Mouse (Mus musculus): ENCODE measurements around the gene Git2. TPM values are rescaled to one million over a fixed set of nuclear protein-coding genes. Genes with fewer than 3 reads are reported as not detected.

Gene Git2
- total RNA-seq, 2 experiments from 2014 or later: 17.3 to 20.1 TPM

DNA sequence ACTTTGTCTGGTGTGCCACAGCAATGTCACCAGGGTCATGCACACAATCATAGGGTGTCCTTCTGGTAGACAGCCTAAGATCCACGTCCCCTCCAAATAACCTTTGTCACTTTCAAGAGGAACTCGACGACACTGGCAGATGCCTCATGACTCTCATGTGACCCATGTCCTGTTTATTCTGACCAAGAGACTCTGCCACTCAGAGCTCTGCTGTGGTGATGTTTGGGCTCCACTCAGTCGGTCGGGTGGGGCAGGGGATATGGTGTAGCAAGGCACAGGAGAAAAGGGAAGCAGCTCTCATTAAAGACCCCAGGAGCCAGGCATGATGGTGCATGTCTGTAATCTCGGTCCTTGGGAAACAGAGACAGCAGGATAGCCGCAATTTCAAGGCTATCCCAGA, 76.3 kb downstream of the Git2 start:
- no peak for TF ChIP-seq CTCF (IDR thresholded peaks at IDR 0.05)
- intact Hi-C loops (cut with DNase I): no loop called here
- H3K27ac ChIP-seq: no peak overlapping the region
- DNase-seq: no peak
- H3K4me3 ChIP-seq: no peak overlapping the region

DNA sequence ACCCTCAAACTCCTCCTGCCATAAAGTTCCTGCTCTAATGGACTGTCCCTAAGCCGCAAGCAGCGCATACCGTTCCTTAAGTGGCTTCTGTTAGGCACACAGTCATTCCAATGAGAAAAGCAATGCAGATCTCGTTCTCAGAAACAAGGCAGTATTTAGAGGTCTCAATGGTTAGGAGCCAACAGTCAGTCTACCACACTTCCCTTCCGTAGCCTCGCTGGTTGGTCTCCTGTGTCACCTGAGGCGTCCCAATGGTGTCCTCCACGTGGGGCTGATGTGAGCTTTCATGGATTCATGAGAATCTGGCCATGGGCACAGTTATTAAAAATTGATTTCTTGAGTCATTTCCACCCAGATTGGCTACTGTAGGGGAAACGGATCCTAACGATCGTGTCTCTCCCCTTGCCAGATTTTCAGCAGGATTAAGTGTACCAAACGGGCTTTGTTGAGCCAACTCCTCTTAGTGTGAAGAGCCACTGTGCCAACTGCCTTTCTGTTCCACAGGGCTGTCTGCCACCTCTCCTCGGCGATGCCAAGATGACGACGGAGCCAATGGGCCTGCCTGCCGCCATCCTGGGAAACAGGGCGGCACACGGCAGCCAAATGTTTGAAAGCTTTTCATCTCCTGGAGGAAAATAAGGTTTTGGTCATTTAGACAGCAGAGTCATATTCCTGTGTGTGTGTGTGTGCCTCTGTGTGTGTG, 77.1 kb downstream of the Git2 start:
- peak; percentile 78 for DNase-seq
- no peak for TF ChIP-seq CTCF (IDR thresholded peaks at IDR 0.05)
- intact Hi-C loops (cut with DNase I): no loop called here

DNA sequence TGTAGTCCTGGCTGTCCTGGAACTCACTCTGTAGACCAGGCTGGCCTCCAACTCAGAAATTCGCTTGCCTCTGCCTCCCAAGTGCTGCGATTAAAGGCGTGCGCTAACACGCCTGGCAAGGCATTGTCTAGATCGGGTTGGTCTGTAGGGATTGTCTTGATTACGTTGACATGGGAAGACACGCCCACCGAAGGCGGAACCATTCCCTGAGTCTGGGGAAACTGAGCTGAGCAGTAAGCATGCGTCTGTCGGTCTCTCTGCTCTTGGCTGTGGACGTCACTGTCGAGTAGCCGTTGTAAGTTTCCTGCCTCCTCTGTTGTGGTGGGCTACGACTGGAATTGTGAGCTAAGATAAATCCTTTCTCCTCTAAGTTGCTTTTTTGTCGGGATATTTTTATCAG, 78.4 kb downstream of the Git2 start:
- no peak for TF ChIP-seq CTCF (IDR thresholded peaks at IDR 0.05)
- Histone ChIP-seq H3K4me3 (no peak overlapping the region), H3K27ac (no peak overlapping the region)
- DNase-seq: no peak
- intact Hi-C loops (cut with DNase I): no loop called here

More for the DNA sequence above, 77.1 kb downstream of the Git2 start:
- H3K4me3 ChIP-seq: no peak overlapping the region
- no peak overlapping the region for H3K27ac ChIP-seq

DNA sequence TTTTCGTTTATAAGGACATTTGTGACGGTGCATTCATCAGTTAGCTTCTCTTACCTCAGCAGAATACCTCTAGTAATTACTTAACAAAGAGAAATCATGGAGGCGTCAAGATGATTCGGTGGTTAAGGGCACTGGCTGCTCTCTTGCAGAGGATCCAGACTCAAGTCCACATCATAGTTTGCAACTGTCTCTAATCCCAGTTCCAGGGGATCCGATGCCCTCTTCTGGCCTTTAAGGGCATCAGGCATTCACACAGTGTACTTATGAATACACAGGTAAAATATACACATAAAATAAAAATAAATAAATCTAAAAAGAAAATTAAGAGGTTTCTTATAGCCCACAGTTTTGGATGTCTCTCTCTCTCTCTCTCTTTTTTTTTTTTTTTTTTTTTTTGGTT, 79.5 kb downstream of the Git2 start:
- peak; percentile 30 for TF ChIP-seq CTCF (IDR thresholded peaks at IDR 0.05)
- H3K4me3 ChIP-seq: no peak overlapping the region
- H3K27ac ChIP-seq: no peak overlapping the region
- intact Hi-C loops (cut with DNase I): no loop called here
- no peak for DNase-seq

DNA sequence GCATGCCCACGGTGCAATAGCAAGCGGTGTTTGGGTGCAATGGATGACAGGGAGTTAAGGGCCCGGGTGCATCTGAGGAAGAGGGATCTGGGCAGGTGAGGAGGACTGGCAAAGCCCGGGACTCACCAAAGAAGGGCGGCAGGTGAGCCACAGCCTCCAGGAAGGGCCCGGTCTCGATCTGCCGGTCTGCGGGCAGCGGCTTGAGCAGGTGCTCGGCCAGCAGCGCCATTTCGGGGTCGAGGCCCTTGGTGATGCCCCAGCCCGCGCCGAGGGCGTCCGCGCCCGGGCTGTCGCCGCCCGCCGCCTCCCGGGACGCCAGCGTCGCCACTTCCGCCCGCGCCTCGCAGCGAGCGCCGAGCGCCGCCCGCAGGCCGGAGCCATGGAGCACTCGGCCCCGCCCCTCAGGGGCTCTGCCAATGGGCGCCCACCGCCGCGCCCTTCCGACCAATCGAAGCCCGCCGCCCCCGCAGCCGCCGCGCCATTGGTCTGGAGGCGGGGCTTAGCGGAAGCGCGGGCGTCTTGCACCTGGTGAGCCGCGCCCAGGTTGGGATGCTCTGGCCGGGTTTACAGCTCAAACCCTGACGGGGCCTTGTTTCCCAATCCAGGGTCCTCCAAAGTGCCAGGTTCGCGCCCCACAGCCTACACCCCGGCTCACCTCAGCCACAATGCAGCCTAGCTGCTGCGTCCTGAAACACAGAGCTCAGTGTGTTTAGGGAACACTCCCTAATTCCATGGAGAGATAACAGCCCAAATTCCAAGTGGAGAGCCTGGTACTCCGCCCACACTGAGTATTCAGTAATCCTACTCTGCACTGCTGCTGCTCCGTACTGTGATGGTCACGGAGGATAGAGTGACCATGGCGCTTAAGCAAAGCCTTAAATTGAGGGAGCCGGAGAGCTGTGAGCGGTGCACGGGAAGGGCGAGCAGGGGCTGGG, 84.4 kb downstream of the Git2 start, which contains the start of gene Gltp:
Gene Gltp, minus strand, starts transcription at position 352 of the 935 bp plus-strand sequence.
- peak within 1 kb of the TSS; percentile 95 for H3K4me3 ChIP-seq
- H3K27ac ChIP-seq: peak within 1 kb of the TSS; percentile 88
- intact Hi-C loops (cut with DNase I): no loop called here
- DNase-seq: peak; percentile 96
- peak; percentile 61 for TF ChIP-seq CTCF (IDR thresholded peaks at IDR 0.05)

DNA sequence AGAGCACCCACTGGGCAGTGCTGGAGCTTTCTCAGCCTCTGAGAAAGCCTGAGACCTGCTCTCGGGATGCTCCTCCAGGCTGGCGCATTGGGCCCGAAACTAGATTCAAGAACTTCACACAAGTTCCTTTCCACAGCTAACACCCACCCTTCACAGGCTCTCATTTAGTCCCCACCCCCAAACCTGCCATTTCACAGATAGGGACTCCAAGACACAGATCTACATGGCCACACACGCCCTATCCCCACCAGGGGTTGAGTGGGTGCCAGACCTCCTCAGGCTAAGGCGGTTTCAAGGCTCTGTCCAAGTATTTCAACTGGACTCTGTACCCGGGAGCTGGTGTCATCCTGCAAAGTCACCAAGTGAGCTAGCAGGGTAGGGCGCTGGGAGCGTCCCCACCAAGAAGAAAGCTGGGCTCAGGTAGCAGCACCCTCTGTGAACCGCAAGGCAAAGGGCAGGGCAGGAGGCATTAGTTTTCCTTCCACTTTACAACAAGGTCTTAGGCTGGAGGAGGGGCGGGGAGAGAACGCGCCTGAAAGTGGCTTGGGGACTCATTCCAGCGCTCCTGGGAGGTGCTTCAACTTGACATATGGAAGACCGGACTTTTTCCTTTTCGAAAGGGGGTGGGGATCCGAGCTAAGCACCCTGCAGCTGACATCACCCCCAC, 85.5 kb downstream of the Git2 start:
- intact Hi-C loops (cut with DNase I): no loop called here
- Histone ChIP-seq H3K4me3 (peak overlapping the region; percentile 95), H3K27ac (0 out of 2 replicates have a peak overlapping the region, but pooled peaks have one; percentile 38)
- DNase-seq: peak; percentile 24
- no peak for TF ChIP-seq CTCF (IDR thresholded peaks at IDR 0.05)

DNA sequence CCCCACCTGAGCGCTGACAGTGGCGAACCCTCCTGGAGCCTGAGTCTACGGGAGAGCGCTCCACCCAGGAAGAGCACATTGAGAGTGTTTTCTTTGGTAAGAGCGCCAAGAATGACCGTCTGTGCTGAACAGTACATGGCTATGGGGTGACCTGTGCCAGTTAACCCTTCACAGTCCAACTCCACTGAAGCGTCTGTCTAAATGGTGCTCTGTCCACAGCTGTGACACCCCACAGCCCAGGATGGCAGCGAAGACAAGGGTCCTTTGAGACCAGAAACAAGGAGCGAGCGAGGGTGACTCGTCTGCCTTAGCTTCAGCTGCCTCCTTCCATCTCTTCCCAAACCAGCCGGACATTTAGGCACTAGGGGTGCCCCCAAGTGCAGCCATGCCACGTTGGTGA, 86.6 kb downstream of the Git2 start:
- TF ChIP-seq CTCF (IDR thresholded peaks at IDR 0.05): no peak
- H3K27ac ChIP-seq: no peak overlapping the region
- intact Hi-C loops (cut with DNase I): no loop called here
- no peak overlapping the region for H3K4me3 ChIP-seq
- peak; percentile 24 for DNase-seq

DNA sequence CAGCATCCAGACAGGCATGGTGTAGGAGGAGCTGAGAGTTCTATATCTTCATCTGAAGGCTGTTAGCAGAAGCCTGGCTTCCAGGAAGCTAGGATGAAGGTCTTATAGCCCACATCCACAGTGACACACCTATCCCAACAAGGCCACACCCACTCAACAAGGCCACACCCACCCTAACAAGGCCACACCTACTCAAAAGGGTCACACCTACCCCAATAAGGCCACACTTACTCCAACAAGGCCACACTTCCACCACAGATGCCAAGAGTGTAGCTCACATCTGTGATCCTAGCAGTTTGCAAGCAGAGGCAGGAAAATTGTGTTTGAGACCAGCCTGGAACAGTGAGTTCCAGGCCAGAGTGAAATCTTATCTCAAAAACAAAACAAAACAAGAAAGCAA, 87.4 kb downstream of the Git2 start:
- Histone ChIP-seq H3K27ac (no peak overlapping the region), H3K4me3 (no peak overlapping the region)
- TF ChIP-seq CTCF (IDR thresholded peaks at IDR 0.05): no peak
- intact Hi-C loops (cut with DNase I): no loop called here
- DNase-seq: peak; percentile 13

DNA sequence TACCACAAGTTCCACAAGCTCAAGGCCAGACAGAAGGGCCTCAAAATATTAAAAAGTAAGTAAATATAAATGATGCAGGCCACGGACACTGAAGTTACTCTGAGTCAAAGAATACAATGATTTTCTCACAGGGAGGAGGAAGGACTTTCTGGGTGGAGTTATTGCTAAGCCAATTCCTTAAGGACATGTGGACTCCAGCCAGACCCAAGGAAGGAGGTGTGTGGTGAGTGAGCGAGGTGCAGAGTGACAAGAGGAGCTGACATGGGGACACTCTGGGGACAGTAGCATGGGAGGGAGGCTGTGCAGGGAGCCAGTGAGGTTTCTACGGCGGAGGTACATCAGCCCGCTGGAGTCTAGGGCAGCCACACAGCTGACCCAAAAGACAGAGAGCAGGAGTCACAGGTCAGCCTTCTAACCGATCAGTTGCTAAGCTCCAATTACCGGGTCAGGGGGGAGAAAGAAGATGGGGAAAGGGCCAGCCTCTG, 88.5 kb downstream of the Git2 start:
- intact Hi-C loops (cut with DNase I): no loop called here
- Histone ChIP-seq H3K27ac (no peak overlapping the region), H3K4me3 (no peak overlapping the region)
- peak; percentile 23 for DNase-seq
- no peak for TF ChIP-seq CTCF (IDR thresholded peaks at IDR 0.05)

DNA sequence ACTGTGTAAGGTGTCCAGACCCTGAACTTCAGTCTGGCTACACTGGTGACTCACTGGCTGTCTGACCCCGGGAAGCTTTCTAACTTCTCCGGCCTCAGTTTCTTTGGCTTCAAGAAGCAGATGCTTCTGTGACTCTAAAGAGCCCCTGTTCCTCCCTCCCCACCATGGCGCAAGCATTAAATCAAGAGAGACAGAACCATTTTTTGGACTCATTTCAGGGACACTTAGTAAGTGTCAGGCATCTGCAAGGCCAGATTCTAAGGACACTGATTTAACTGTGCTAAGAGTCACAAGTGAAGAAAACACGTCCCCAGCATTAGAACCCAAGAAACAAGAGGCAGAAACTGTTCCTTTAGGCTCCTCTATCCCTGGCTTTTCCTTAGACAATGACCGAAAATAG, 89.3 kb downstream of the Git2 start:
- Histone ChIP-seq H3K4me3 (no peak overlapping the region), H3K27ac (no peak overlapping the region)
- peak; percentile 1 for DNase-seq
- intact Hi-C loops (cut with DNase I): no loop called here
- no peak for TF ChIP-seq CTCF (IDR thresholded peaks at IDR 0.05)

DNA sequence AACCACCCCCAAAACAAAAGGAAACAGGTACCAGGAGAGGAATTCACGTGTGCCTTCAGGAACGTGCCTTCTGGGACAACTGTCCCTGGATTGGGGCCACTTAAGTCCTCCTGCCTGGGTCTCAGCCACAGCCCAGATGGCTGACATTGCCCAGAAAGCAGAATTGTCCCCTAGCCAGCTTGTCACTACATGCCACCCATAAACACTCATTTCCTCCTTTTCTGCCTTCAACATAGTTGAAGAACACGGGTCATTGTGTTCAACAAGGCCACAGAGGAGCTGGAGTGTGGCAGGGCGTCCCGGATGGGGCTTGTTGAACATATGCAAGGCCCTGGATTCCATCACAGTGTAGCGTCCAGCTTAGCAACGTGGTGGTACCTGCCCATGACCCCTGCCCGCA, 93.6 kb downstream of the Git2 start:
- intact Hi-C loops (cut with DNase I): no loop called here
- peak overlapping the region; percentile 65 for H3K27ac ChIP-seq

DNA sequence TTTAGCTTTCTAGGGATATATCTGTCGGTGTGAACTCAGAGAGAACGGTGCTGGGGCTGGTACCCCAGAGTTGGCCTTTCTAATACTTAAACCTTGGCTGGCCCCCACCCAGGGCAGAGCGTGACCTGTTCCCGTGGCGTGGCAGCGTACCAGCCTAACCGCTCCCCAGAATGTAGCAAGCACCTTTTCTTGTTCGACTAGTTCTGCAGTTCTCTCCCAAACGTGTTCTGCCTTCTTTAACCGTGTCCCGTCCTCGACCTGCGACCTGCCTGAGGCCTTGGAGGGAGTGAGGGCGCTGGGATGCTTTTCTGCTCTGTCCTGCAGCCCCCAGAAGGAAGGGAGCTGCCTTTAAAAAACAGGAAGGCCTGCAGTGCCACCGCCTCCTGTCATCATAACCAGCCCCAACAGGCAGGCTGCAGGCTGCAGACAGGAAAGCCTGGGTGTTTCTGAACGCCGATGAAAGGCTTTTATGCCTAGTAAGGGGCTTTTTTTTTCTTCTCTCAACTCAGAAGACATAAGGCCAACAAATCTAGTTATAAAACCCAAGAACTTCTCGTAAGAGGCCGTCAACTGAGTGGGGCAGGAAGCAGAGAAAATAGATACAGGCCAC, 94.5 kb downstream of the Git2 start:
- TF ChIP-seq CTCF (IDR thresholded peaks at IDR 0.05): no peak
- Histone ChIP-seq H3K4me3 (peak overlapping the region; percentile 15; the same call in 1 of the 2 replicates), H3K27ac (peak overlapping the region; percentile 65)
- peak; percentile 22 for DNase-seq
- intact Hi-C loops (cut with DNase I): no loop called here

More for the DNA sequence above, 93.6 kb downstream of the Git2 start:
- no peak overlapping the region for H3K4me3 ChIP-seq
- TF ChIP-seq CTCF (IDR thresholded peaks at IDR 0.05): no peak
- DNase-seq: peak; percentile 16

Data from gastrocnemius, adult 2 months (tissue).